Mouse (Mus musculus) liver, postnatal 0 days (tissue): ENCODE measurements around the gene Cpne5.

ENCODE experiments used
- CTCF ChIP-seq: sonication (generic); IDR thresholded peaks from 2 replicates; pipeline ENCODE4 v1.5.1; 2016; ENCODE audit warnings: antibody characterized with exemption, low read depth
- EP300 ChIP-seq: IDR thresholded peaks from 2 replicates; pipeline ENCODE4 v1.6.1; 2016; ENCODE audit warnings: antibody characterized with exemption, low read depth, mild to moderate bottlenecking

DNA sequence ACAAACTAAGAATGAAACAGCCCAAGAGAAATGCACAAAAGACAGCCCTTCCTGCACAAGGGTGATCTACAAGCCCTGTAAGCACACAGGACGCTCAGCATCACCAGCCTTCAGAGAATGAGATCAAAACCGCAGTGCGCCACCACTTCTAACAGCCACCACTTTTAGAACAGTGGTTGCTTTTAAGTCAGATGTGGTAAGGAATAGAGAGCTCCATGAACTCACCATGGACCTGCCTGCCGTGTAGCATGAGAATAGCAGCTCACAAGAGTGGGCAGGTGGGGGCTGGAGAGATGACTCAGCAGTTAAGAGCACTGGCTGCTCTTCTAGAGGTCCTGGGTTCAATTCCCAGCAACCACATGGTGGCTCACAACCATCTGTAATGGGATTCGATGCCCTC is 42.5 kb upstream of the Cpne5 start:
- TF ChIP-seq CTCF (no peak), EP300 (no peak)
